Mouse (Mus musculus) yolk sac, embryonic 10.5 days (tissue): ENCODE measurements around the gene Nsmf.

Experiments
- DNase-seq: peaks from one replicate; pipeline ENCODE4 v3.0.0-alpha.2; 2017; ENCODE audit warnings: low spot score

Gene Nsmf

DNA sequence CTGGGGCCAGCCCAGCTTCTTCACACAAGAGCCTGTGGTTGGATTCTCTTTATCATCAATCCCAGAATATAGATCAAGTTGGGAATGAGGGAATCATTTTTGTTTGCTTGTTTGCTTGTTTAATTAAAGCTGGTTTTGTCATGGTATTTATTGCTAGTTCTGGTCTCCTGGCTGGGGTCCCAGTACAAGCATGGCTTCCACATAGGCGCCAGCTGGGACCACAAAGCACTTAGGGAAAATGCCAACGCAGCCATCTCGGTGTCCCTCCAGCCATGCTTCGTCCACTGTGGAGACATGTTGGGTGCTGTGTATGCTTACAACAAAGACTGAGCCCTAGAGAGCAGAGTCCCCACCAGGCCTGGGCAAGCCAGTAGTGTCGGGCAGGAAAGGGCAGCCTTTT lies 31.4 kb downstream of the Nsmf start:
- no peak for DNase-seq

DNA sequence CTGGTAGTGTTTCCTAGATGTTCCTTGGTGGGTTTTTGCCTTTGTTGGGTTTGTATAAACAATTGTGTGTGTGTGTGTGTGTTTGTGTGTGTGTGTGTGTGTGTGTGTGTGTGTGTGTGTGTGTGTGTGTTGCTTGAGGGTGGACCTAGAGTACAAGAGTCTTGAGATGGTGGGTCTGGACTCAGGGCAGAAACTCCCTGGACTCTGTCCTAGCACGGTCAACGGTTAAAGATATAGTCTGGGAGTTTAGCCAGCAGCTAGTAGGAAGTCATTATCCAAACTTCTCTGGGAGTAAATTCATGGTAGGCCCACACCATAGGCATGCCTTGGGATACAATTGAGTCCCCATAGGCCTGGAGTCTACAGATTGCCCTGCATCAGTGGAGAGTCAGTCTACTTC lies 33.7 kb downstream of the Nsmf start:
- no peak for DNase-seq

DNA sequence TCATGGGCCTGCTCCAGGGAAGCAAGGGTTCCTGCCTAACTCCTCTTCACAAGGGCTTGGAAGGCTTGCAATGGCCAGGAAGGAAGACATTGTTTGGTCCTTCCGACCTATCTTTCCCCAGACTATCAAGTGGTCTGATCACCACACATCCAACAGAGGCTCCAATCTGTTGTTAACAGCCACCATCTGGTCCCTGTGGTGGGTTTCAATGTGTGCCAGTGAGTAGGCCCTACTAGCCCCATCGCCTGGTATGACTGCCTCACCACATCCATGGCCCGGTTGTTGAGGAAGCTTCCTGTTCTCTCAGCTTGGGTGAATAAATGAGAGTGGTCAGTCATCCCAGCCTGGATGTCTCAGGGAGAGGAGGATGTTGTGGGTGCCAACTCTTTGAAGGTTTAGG lies 34.5 kb downstream of the Nsmf start:
- DNase-seq: no peak

DNA sequence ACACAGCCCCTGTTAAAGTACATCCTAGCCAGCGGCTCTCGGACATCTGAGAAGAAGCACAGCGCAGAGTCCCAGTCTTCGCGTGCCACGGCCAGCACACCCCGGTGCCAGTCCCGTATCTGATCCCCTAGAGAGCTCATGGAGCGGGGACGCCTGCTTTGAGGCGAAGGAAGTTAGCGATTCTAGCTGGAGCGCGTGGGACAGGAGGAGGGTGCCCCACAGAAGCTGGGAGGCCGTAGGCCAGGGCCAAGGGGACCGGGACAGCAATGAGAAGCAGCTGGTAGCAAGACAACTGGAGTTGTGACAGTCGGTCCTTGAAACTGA lies 40.6 kb downstream of the Nsmf start:
- DNase-seq: no peak

DNA sequence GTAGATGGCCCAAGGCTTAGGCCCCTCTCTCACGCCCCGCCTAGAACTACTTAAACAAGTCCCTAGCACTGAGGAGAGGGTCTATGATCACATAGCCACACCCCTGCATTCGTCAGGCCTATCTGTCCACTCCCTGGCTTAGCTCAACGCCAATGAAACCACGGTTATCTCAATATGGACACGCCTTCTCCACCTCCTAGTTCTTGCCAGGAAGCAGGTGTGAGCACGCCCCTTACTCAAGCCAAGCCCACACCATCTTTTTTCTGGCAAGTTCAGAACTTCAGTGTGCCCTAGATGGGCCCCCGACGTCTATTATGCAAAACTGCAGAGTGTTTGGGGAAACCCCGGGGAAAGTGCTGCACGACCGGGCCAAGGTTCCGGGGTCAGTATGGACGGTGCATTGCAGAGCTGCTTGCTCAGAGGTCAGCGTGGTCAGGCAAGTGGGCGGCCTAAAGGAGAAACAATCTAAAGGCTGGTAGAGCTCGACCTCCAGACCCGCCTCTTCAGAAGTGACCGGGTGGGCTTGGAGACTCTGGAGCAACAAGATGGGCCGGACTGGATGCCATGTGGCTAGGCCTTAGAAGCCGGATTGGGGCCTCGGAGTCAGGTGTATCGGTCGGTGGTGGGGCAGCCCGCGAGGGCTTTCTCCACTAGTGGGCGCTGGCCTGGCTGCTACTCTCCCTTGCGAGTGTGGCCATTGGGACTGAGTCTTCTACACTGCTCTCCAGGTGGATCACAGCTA lies 41.1 kb downstream of the Nsmf start, which contains the start of gene Noxa1:
Gene Noxa1, minus strand, starts transcription at position 41 of the 742 bp plus-strand sequence.
- peak; percentile 40 for DNase-seq

DNA sequence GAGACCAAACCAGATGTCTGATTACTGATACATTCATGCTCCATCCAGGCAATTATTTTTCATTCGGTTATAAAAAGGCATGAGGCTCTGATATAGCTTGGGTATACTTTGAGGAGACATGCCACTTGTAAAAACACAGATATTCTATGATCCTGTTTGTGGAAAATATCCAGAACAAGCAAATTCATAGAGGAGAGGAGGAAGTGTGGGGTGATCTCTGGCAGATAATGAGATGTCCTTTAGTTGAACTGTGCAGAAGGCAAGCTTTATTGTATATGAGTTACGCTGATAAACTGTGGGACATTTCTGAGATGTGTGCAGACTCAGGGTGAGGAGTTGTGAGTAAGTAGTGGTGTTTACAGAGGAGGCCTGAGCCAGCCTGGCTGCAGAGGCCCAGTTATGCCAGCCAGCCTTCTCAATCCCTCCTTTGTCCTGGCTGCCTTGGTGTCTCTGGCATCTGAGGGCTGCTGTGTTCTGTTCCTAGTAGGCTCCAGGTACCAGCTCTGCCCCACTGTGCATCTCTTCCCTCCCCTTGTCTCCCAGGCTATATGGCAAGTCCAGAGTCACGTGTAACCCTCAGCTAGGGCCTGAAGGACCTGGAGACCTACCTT lies 44.0 kb downstream of the Nsmf start:
- DNase-seq: no peak

DNA sequence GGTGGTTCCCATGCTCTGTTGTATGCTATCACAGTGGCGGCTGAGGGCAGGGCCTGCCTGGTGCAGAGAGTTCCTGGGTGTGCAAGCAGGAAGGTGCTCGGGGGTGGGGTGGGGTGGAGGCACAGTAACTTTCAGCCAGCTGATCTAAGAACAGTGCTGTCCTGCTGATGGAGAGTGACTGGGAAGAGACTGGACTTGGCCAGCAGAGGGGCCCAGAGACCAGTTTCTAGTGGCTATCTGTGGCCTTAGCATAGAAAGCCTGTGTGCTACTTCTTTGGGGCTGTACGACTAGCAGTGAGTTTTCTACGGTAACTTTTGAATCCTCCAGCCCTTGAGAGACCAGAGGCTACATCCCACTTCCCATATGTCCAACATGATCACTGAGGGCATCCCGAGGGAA lies 44.8 kb downstream of the Nsmf start:
- DNase-seq: no peak

DNA sequence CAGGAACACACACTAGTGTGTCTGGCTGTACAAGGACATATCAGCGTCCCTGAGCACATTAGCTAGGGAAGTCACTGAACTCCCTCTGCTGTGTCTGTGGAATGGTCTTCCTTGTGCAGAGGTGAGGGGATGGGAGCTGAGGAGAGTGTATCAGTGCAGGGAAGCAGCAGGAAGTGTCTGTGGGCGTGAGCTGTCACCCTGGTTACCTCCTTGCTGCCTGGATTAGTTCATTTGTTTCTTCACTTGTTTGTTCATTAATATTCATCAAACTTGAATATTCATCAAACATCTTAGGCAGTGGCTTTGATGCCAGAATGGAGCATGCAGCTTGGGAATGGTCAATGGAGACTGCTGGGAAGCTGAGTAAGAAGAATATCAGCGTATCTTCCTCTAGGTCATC lies 45.5 kb downstream of the Nsmf start:
- DNase-seq: no peak

DNA sequence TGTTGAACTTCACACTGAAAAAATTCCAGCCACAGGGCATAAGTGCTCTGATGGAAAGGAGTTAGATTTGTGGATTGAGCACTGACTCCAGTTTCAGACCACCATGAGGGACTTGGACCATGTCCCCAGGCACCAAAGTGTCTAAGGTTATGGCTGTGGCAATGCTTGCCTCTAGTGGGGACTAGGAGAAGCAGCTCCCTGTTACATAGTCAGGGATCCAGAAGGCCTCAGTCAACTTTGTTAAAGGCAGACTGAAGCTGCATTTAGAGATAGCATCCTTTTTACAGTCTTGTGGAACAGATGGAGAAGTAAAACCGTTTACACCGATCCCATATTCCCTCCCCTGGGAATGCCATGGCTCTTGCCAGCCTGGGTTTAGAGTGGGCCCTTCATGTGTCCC lies 50.0 kb downstream of the Nsmf start:
- DNase-seq: no peak

DNA sequence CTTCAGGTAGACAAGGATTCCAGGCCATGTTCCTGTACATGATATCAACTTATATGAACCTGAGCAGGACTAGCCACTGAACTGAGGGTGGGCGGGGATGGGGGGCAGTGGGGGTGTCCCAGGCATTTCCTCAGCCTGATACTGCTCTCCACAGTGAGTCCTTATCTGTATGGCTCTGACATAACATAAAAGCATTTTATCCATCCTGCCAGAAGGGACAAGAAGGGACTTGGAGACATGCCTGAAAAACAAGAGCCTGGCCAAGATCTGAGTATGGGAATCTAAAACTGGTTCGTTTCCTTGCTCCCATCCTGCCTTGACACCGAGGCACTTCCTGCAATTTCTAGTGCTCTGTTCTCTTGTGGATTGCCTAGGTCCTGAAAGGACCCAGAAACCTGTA lies 51.9 kb downstream of the Nsmf start:
- no peak for DNase-seq

DNA sequence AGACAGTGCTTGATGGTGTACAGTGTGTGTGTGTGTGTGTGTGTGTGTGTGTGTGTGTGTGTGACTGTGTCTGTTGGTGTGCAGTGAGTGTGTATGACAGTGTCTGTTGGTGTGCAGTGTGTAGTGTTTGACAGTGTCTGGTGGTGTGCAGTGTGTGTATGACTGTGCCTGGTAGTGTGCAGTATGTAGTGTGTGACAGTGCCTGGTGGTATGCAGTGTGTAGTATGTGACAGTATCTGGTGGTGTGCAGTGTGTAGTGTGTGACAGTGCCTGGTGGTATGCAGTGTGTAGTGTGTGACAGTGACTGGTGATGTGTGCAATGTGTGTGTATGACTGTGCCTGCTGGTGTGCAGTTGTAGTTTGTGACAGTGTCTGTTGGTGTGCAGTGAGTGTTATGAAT lies 55.3 kb downstream of the Nsmf start:
- no peak for DNase-seq

DNA sequence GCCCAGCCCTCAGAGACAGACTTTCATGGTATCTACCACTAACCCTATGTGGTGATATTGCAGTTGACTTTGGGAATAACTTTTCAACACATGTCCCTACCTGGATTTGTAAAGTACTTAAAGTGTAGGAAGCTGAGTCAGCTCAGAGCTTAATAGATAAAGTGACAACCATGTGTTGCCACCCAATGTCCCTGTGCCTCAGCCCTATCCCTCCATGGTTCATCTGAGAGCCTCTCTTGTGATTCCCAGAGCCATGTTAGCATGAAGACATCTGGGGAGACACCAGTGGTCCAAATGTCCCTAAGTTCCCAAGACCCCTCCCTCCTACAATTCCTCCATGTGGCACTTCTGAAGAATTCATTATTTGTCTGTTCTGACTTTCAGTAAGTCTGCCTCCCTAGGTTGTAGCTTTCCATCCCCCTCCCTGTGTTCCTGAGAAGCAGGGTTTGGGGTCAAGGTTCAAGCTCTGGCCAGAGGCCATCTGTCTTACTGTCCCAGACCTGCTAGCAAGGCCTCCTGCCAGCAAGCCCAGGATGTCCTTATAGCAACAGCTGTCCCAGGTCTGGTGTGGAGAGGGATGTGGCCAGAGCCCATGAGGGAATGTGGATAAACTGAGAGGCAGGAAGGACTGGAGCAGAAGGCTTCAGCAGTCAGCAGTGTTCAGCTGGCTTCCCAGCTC lies 56.5 kb downstream of the Nsmf start:
- DNase-seq: peak; percentile 60

DNA sequence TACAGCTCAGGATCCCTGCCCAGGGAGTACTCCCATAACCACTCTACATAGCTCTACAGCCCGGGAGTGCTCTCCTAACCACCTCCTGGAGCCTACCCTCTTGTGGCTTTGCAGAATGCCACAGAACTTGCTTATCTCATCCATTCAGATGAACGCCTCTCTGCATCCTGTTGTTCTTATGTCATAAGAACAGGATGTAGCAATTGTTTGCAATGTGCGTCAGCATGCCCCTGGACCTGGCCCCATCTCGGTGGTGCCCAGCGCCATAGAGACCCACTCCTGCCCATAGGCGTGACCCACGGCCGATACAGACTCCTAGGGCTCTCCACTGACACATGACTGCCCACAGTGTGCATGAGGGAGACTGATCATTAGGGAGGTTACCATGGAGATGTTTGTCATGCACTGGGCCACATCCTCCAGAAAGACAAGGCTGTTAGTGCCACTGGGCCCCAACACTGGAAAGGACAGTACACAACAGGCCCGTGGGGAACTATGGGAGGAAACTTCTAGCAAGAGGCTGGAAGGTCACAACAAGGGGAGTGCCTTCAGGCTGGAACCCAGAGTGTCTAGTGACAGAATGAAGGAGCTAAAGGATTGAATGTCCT lies 57.1 kb downstream of the Nsmf start:
- DNase-seq: peak; percentile 25
